Mouse (Mus musculus): ENCODE data around the gene Tmem150c.

DNA sequence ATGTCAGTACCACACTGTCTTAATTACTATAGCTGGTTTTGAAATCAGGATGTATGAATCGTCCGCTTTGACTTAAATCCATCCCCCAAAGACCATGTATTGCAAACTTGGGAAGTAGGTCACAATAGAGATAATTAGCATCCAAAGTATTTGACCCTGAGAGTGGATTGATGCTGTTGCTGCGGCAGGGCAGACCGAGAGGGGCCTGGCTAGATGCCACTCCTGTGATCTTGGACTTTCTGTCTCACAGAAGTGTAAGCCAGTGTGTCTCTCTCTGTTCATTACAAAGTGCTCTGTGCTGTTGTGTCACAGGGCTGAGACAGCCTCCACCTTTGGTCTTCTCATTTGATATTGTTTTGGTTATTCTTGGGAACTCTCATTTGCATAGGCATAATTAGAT, 12.5 kb upstream of the Tmem150c start:
- no peak for TF ChIP-seq CTCF (conservative IDR thresholded peaks at IDR 0.05; ENCODE audit: low read length)
- no peak for TF ChIP-seq NANOG (IDR thresholded peaks at IDR 0.05; ENCODE audit: borderline replicate concordance, low read length)
- no peak for TF ChIP-seq POU5F1 (IDR thresholded peaks at IDR 0.05; ENCODE audit: borderline replicate concordance, low read length)
